Mouse (Mus musculus) intestine, postnatal 0 days (tissue): ENCODE measurements around the gene Krt71. TPM values are rescaled to one million over a fixed set of nuclear protein-coding genes. Genes with fewer than 3 reads are reported as not detected.

Experiments
- ATAC-seq: fragments of 200-750 bp; cut with Nextera tagmentation; 2 replicates; pipeline ENCODE4 v1.8.0; 2017; ENCODE audit warnings: mild to moderate bottlenecking, moderate TSS enrichment, moderate library complexity
- H3K27ac ChIP-seq: fragments of 300-500 bp; sonication (generic); 2 replicates; pipeline ENCODE4 v1.5.1; 2014; ENCODE audit warnings: mild to moderate bottlenecking, low read depth, low read length, moderate library complexity
- H3K27me3 ChIP-seq: fragments of 300-500 bp; sonication (generic); replicated peaks from 2 replicates; pipeline ENCODE4 v1.6.1; 2014; ENCODE audit warnings: low read length, mixed read lengths; ENCODE audit not compliant: control insufficient read depth, insufficient read depth
- H3K36me3 ChIP-seq: fragments of 300-500 bp; sonication (generic); 2 replicates; pipeline ENCODE4 v1.6.1; 2014; ENCODE audit warnings: mild to moderate bottlenecking, moderate library complexity; ENCODE audit not compliant: control insufficient read depth, insufficient read depth
- H3K4me1 ChIP-seq: fragments of 300-500 bp; sonication (generic); replicated peaks from 2 replicates; pipeline ENCODE4 v1.6.1; 2014; ENCODE audit warnings: antibody characterized with exemption, low read length, mixed read lengths; ENCODE audit not compliant: control insufficient read depth, insufficient read depth
- H3K4me2 ChIP-seq: fragments of 300-500 bp; sonication (generic); replicated peaks from 2 replicates; pipeline ENCODE4 v1.6.1; 2014; ENCODE audit warnings: low read depth, mild to moderate bottlenecking, moderate library complexity
- H3K4me3 ChIP-seq: fragments of 300-500 bp; sonication (generic); 2 replicates; pipeline ENCODE4 v1.5.1; 2014; ENCODE audit warnings: low read depth, low read length
- H3K9ac ChIP-seq: fragments of 300-500 bp; sonication (generic); 2 replicates; pipeline ENCODE4 v1.6.1; 2014; ENCODE audit warnings: mild to moderate bottlenecking, low read depth, low read length
- H3K9me3 ChIP-seq: fragments of 300-500 bp; sonication (generic); 2 replicates; pipeline ENCODE4 v1.6.1; 2016; ENCODE audit warnings: mixed run types; ENCODE audit not compliant: control insufficient read depth
- CTCF ChIP-seq: sonication (generic); IDR thresholded peaks from 2 replicates; pipeline ENCODE4 v1.5.1; 2016; ENCODE audit warnings: low read depth, mild to moderate bottlenecking, control low read depth, antibody characterized with exemption, moderate library complexity
- WGBS: fragments of 180-500 bp; shearing (Covaris S2); extraction: QIAGEN DNeasy Blood & Tissue Kit; methylation state at CpG from one replicate; pipeline ENCODE4 v1.1.7; 2014; 5-methylcytosine and 5-hydroxymethylcytosine counted together
- polyA plus RNA-seq: library from polyadenylated mRNA; unstranded; fragments of >200 nt; fragmentation: Nextera tagmentation; extraction: Ambion mirVana; gene quantifications from 2 replicates; pipeline ENCODE4 v1.2.1, GENCODE M21; 2015

Gene Krt71
- polyA plus RNA-seq, 1 experiment from 2014 or later: not detected

GRCm38 (mm10) chr15:101712720-101713119, 30.2 kb downstream of the Krt71 start, which contains the start of gene Krt5:
Krt5 (minus strand) TSS chr15:101712898.
- no peaks in the 10 kb centered on the region for H3K36me3 ChIP-seq
- no peak within 1 kb of the TSS for H3K9ac ChIP-seq
- H3K4me2 ChIP-seq: no peak within 1 kb of the TSS
- no peak within 1 kb of the TSS for H3K4me3 ChIP-seq
- no peaks in the 10 kb centered on the region for H3K9me3 ChIP-seq
- H3K4me1 ChIP-seq: no peaks in the 10 kb centered on the region
- no peaks in the 10 kb centered on the region for H3K27me3 ChIP-seq
- no peak for ATAC-seq
- no peak for TF ChIP-seq CTCF
- no peak within 1 kb of the TSS for H3K27ac ChIP-seq
- whole genome bisulfite sequencing: 65% methylated on average over 13 of the region's 13 CpGs

DNA sequence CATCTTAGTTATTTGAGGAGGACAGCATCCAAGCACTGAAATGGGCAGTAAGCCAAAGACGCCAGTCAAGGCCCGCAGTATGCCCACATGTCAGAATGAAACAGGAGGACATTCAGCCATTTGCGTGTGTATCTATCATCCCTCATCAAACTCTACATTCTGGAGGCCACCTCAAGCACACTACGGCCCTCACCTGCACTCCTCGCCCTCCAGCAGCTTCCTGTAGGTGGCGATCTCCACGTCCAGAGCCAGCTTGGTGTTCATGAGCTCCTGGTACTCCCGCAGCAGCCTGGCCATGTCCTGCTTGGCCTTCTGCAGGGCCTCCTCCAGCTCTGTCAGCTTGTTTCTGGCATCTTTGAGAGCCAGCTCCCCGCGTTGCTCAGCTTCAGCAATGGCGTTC, 34.2 kb downstream of the Krt71 start:
- WGBS: 63% methylated on average over 11 of the region's 11 CpGs
- Histone ChIP-seq H3K27me3 (no peaks in the 10 kb centered on the region), H3K27ac (no peak overlapping the region), H3K4me2 (no peak overlapping the region), H3K4me3 (no peak overlapping the region), H3K9me3 (no peaks in the 10 kb centered on the region), H3K9ac (no peak overlapping the region), H3K36me3 (no peaks in the 10 kb centered on the region), H3K4me1 (no peaks in the 10 kb centered on the region)
- TF ChIP-seq CTCF: peak; percentile 38
- no peak for ATAC-seq

- H3K9me3 ChIP-seq: no peaks in the 10 kb centered on the region
- no peak overlapping the region for H3K4me2 ChIP-seq
- no peaks in the 10 kb centered on the region for H3K36me3 ChIP-seq
- 85% methylated on average over 9 of the region's 9 CpGs for WGBS
- no peak overlapping the region for H3K9ac ChIP-seq
- no peak for TF ChIP-seq CTCF
- H3K4me1 ChIP-seq: no peaks in the 10 kb centered on the region
- no peak for ATAC-seq
- no peak overlapping the region for H3K27ac ChIP-seq
- H3K27me3 ChIP-seq: no peaks in the 10 kb centered on the region
- no peak overlapping the region for H3K4me3 ChIP-seq
Observed at GRCm38 (mm10) chr15:101707454-101707853, 35.5 kb downstream of the Krt71 start.

- ATAC-seq: no peak
- 64% methylated on average over 4 of the region's 4 CpGs for WGBS
- H3K27ac ChIP-seq: no peak overlapping the region
- no peaks in the 10 kb centered on the region for H3K9me3 ChIP-seq
- H3K9ac ChIP-seq: no peak overlapping the region
- H3K27me3 ChIP-seq: no peaks in the 10 kb centered on the region
- H3K36me3 ChIP-seq: no peaks in the 10 kb centered on the region
- peak; percentile 65 for TF ChIP-seq CTCF
- H3K4me1 ChIP-seq: no peaks in the 10 kb centered on the region
- no peak overlapping the region for H3K4me3 ChIP-seq
- H3K4me2 ChIP-seq: no peak overlapping the region
Observed at GRCm38 (mm10) chr15:101704066-101704465, 38.8 kb downstream of the Krt71 start.

DNA sequence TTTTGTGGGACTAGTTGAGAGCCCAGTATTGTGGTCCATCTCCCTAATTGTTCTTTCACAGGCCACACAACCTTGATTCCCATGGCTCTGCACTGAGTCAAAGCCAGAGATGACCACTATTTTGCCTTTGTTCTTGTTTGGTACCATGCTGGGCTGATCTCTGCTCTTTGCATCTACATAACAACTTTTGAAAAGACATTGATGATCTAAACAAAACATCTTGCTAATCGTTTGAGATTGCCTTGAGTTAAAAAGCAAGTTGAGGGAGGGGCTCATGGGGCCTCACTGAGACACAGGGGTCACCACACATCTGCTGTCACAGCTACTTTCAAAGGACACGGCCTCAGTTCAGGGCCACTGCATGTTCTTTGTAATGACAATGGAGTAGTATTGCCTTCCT, 40.5 kb downstream of the Krt71 start:
- WGBS: 44% methylated on average over 2 of the region's 2 CpGs
- no peak overlapping the region for H3K27ac ChIP-seq

DNA sequence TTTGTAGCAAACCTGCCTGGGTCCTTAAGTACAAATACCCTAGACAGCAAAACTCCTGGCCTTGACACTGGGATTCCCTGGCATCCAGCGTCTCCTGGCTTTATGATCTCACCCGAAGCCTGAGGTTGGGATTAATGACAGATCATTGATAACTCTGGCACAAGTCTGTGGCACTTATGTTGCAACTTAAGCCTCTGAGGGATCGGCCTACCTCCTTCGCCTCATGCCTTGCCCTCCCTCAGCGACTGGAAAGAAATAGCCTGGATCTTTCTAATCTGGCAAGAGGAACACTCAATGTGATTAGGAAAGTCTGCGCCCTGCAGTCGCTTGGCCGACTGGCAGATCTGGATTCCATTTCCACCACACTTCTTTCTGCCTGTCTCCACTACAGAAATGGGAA, 43.0 kb downstream of the Krt71 start:
- Histone ChIP-seq H3K4me1 (no peaks in the 10 kb centered on the region), H3K9me3 (no peaks in the 10 kb centered on the region), H3K9ac (no peak overlapping the region), H3K27me3 (no peaks in the 10 kb centered on the region), H3K27ac (no peak overlapping the region), H3K4me3 (no peak overlapping the region), H3K36me3 (no peaks in the 10 kb centered on the region), H3K4me2 (no peak overlapping the region)
- WGBS: 75% methylated on average over 8 of the region's 8 CpGs
- TF ChIP-seq CTCF: no peak
- no peak for ATAC-seq

More for the DNA sequence above, 40.5 kb downstream of the Krt71 start:
- ATAC-seq: no peak
- Histone ChIP-seq H3K9ac (no peak overlapping the region), H3K9me3 (no peaks in the 10 kb centered on the region), H3K36me3 (no peaks in the 10 kb centered on the region), H3K4me1 (no peaks in the 10 kb centered on the region), H3K4me2 (no peak overlapping the region), H3K4me3 (no peak overlapping the region), H3K27me3 (no peaks in the 10 kb centered on the region)
- TF ChIP-seq CTCF: no peak

- no peak overlapping the region for H3K4me3 ChIP-seq
- no peak overlapping the region for H3K27ac ChIP-seq
- TF ChIP-seq CTCF: no peak
- no peak for ATAC-seq
- no peak overlapping the region for H3K9ac ChIP-seq
- H3K4me1 ChIP-seq: no peaks in the 10 kb centered on the region
- no peaks in the 10 kb centered on the region for H3K9me3 ChIP-seq
- 45% methylated on average over 3 of the region's 3 CpGs for WGBS
- no peak overlapping the region for H3K4me2 ChIP-seq
- no peaks in the 10 kb centered on the region for H3K27me3 ChIP-seq
- H3K36me3 ChIP-seq: no peaks in the 10 kb centered on the region
Observed at GRCm38 (mm10) chr15:101699192-101699591, 43.7 kb downstream of the Krt71 start.
